Mouse (Mus musculus) brain, embryonic 14.5 days (tissue): ENCODE data around the gene Ppara.
"Not testable (repeated sequence)": the region's sequence is repeated elsewhere in the genome, so short reads cannot be mapped to it uniquely, and the experiment has no call there.

Source experiments
- CTCF ChIP-seq: fragments of 200-500 bp; IDR thresholded peaks from 2 replicates; pipeline ENCODE4 v1.5.1; 2012; ENCODE audit warnings: inconsistent platforms, mild to moderate bottlenecking, moderate library complexity, borderline replicate concordance; ENCODE audit not compliant: insufficient read depth, insufficient read length; ENCODE audit errors: extremely low read depth
- POLR2A ChIP-seq: fragments of 200-500 bp; IDR thresholded peaks from 2 replicates; pipeline ENCODE4 v1.6.1; 2012; ENCODE audit warnings: mild to moderate bottlenecking, inconsistent platforms, borderline replicate concordance; ENCODE audit not compliant: poor library complexity, insufficient read depth, insufficient read length, severe bottlenecking; ENCODE audit errors: extremely low read depth

GRCm38 (mm10) chr15:85778891-85779290, 44.1 kb downstream of the Ppara start:
- not testable (repeated sequence) for TF ChIP-seq CTCF, POLR2A
